Mouse (Mus musculus): Measurements from ENCODE around the gene Vmn1r80. TPM values are rescaled to one million over a fixed set of nuclear protein-coding genes. Genes with fewer than 3 reads are reported as not detected.

Vmn1r80 gene
- not detected in 2 replicates for polyA plus RNA-seq (2012; rRNA removed)

DNA sequence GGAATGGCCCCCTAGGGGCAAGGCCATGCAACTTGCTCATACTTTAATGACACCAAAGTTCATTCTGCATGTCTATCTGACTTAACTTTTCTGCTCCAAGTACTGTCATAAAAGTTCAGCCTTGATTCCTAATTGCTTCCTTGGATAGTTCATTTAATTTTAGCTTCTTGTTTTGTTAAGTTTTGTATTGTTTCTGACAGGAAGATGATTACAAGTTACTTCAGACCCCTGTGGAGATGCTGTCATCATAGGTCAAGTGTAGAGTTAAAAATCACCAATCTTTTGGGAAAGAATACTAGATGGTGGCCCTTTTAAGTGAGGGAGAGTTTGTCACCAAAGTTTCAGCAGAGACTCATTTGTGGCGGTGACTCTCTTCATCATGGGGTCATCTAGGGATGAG lies at the start of gene Vmn1r80:
Gene Vmn1r80, plus strand, starts transcription at position 301 of the 400 bp plus-strand sequence.

DNA sequence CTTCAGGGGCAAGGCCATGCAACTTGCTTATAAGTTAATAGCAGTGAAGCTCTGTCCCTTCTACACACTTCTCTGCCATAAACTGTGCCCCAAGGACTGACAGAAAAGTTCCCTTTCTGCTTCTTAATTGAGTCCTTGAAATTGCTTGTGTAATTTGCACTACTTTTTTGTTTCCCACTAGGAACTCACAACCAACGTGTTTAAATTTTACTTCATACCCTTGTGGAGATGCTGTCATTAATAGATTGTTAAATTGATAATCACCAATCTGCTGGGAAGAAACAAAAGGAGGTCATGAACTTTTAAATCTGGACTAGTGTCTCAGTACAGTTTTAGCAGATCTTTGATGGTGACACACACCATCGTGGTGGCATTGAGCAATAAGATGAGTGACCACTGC lies 39.1 kb upstream of the Vmn1r80 start, which contains the start of gene Vmn1r78:
Gene Vmn1r78, plus strand, starts transcription at position 301 of the 400 bp plus-strand sequence.

DNA sequence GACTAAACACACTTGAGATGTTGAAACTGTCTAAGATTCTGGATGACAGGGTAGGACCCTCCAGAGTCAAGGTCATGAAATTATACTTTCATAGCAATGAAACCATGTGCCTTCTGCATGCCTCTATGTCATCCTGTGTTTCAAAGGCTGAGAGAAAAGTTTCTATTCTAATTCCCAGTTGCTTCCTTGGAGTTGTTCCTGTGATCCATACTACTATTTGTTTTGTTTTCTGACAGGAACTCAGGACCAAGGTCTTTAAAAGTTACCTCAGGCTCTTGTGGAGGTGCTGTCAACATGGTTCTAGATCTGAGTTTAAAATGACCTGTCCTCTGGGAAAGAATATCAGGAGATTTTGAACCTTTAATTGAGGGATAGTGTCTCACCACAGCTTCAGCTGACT lies 18.1 kb upstream of the Vmn1r80 start, which contains the start of gene Vmn1r79:
Gene Vmn1r79, plus strand, starts transcription at position 301 of the 400 bp plus-strand sequence.

Other genes with a start within 250 kb of the Vmn1r80 start
- not detected in 2 replicates for gene Vmn1r77, start 152.5 kb upstream of the Vmn1r80 start, polyA plus RNA-seq (2012; rRNA removed)
- not detected in 2 replicates for gene Vmn1r78, start 39.0 kb upstream of the Vmn1r80 start, polyA plus RNA-seq (2012; rRNA removed)
- not detected in 2 replicates for gene Vmn1r79, start 18.0 kb upstream of the Vmn1r80 start, polyA plus RNA-seq (2012; rRNA removed)
- gene Vmn1r81, start 79.0 kb downstream of the Vmn1r80 start, polyA plus RNA-seq (2012; rRNA removed) = not detected in 2 replicates
- gene Vmn1r82, start 111.1 kb downstream of the Vmn1r80 start, polyA plus RNA-seq (2012; rRNA removed) = not detected in 2 replicates
- not detected in 2 replicates for gene Vmn1r83, start 140.2 kb downstream of the Vmn1r80 start, polyA plus RNA-seq (2012; rRNA removed)
- gene Vmn1r84, start 180.0 kb downstream of the Vmn1r80 start, polyA plus RNA-seq (2012; rRNA removed) = not detected in 2 replicates
- 0.76 and 1.3 TPM in 2 replicates for gene Zfp551, start 233.5 kb downstream of the Vmn1r80 start, polyA plus RNA-seq (2012; rRNA removed)